Mouse (Mus musculus) G1E (cell line): ENCODE measurements around the gene Cxcl15.

Experiments used
- CTCF ChIP-seq: IDR thresholded peaks from 2 replicates; pipeline ENCODE4 v1.5.1; 2012; ENCODE audit warnings: low read depth, low read length, inconsistent platforms, mixed read lengths
- GATA1 ChIP-seq: IDR thresholded peaks from 2 replicates; pipeline ENCODE4 v1.6.1; 2012; ENCODE audit warnings: borderline replicate concordance, low read length, inconsistent platforms, mixed read lengths
- POLR2AphosphoS5 ChIP-seq: IDR thresholded peaks from 2 replicates; pipeline ENCODE4 v1.6.1; 2012; ENCODE audit warnings: low read depth, low read length, inconsistent platforms; ENCODE audit not compliant: insufficient replicate concordance

DNA sequence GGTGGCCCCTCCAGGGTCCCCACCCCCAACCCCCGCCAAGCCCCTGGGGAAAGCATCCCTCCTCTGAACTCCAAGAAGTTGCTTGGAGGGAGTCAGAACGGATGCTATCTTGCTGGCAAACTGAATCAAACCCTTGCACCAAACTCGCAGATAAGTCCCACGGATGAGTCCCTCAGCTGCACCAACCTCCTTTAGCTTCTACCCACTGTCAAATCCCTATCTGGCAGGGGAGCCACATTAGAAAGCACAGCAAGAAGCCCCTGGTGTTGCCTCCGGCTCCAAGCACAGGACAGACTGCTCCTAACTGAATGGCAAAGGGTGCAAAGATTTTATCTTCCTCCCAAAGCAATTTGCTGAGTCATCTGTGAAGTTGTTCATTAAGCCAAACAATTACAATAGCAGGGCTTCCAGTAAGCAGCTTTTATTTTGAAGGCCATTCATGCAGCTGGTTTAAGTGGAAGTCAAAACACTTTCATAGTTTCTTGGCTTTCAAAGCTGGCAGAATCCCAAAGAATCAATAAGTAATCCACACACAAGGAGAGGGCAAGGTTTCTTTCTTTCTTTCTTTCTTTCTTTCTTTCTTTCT lies 36.2 kb upstream of the Cxcl15 start:
- TF ChIP-seq CTCF (no peak), POLR2AphosphoS5 (no peak), GATA1 (no peak)
